Mouse (Mus musculus): ENCODE results near the gene Dleu7. TPM values are rescaled to one million over a fixed set of nuclear protein-coding genes. Genes with fewer than 3 reads are reported as not detected.
A peak's percentile ranks its signal among the peaks of the same experiment; 100 is the strongest.

The Dleu7 gene
- not detected in 2 replicates for total RNA-seq (2021)
- long read RNA-seq, result 0 reads

DNA sequence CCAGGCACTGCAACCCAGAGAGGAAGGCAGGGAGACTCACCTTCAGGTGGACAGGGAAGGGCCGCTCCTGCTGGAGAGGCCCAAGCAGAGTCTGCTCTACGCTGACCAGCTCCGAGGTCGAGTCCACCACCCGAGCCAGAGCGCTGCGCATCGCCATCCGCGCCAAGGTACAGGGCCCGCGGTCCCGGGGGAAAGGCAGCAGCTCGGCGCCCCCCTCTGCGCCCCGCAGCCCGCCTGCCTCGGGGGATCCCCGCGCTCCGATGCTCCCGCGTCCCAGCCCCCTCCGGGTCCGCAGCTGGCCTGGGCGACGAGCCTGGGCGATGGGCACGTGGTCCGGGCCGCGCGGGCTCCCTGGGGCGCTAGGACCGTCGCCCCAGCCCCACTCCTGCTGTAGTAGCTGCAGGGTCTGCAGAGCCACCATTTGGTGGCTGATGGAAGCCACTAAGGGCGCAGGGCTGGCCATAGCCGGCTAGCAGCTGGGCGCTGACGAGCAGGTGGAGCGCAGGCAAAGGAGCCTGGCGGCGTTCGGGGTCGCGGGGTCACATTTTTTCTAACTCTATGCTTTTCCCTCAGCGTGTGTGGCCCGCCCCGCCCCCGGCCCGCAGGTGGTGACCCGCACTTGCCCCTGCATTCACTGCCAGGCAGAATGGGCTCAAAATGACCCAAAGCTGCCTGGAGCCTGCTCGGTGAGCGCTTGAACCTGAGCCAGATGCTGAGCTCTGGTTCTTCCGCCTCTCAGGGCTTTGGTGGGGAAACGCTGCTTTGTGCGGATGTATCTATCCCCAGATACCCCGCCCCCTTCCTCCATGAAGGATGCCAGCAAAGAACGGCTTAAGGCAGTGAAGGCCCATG lies at the start of gene Dleu7, which contains the start of gene Rnaseh2b:
Dleu7 (minus strand) TSS at position 560 of the 852 bp plus-strand sequence.
Rnaseh2b (plus strand) TSS at position 102 of the 852 bp plus-strand sequence.
- DNase-seq, result peak; percentile 7

DNA sequence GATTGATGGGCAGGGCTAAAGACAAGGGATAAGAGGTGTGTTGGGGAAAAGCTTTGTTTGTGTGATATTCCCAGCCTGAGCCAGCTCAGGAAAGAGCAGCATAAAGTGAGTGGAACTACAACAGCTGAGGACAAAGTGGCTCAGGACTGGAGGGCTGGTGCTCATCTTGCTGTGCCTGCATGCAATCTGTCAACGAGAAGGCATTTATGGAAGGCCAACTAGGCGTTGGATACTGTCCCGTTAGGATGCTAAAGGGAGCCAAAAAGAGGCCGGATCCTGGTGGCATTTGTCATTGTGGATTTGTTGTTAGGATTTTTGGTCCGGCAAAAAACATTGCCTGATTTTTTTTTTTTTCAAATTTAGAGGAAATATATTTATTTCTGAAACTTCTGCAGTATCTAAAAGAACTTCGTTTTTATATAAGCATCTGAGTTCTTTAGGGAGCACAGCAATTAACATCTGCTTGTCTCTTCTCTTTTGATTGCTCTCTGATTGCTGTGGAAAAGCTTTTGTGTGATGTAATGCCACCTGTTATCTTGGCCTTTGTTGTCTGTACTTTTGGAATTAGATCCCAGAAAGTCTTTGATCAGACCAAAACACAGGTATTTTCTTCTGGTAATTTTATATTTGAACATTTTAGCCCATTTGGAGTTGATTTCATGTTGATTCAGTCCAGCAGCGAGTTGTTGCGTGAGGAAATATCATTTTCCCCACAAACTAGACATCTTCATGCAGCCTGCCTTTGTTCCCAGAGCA lies 49.2 kb upstream of the Dleu7 start:
- no peak for DNase-seq

DNA sequence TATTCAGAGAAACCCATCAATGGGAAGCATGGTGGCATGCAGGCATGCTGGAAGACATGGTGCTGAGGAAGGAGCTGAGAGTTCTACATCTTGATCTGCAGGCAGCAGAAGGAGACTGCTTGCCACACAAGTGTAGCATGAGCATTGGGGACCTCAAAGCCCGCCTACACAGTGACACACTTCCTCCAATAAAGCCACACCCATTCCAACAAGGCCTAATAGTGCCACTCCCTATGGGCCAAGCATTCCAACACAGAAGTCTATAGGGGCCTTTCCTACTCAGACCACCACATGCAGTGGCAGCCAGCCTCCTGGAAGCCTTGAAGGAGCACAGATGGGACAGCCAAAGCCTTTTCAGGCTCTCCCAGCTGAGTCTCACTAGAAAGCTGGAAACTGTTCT lies 46.3 kb upstream of the Dleu7 start:
- DNase-seq, result no peak

DNA sequence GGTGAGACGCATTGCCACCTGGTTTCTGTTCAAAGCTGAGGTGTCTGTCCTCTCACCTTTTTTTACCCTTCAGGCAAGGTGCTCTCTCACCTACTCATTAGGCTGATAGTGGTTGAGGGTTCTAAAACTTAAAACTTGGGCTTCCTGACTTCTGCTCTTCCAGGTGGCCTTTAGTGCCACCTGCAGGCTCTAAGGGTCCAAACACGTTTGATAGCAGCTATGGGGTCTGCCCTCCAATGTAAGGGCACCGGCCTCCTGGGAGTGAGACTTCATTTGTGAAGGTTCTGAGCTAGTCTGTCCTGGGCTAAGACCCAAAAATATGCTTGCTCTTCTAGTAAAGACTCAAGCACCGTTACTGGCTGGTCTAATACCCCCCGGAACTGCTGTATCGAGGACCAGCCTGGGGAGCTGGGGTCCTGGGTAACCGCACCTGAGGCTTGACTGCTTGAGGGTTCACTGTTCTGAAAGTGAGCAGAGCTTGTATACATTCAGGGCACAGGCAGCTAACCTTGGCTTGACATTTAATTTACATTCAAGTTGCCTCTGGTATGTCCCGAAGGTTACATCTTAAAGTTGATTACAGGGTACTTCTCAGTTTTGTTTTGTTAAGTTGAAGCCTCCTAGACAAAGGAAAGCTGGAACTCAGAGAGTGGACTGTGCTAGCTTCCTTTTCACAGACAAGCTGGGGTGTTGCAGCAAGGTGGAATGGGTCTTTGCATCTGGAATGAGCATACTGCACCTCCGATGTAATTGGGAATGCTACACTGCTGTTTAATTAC lies 41.3 kb upstream of the Dleu7 start:
- DNase-seq, result no peak

DNA sequence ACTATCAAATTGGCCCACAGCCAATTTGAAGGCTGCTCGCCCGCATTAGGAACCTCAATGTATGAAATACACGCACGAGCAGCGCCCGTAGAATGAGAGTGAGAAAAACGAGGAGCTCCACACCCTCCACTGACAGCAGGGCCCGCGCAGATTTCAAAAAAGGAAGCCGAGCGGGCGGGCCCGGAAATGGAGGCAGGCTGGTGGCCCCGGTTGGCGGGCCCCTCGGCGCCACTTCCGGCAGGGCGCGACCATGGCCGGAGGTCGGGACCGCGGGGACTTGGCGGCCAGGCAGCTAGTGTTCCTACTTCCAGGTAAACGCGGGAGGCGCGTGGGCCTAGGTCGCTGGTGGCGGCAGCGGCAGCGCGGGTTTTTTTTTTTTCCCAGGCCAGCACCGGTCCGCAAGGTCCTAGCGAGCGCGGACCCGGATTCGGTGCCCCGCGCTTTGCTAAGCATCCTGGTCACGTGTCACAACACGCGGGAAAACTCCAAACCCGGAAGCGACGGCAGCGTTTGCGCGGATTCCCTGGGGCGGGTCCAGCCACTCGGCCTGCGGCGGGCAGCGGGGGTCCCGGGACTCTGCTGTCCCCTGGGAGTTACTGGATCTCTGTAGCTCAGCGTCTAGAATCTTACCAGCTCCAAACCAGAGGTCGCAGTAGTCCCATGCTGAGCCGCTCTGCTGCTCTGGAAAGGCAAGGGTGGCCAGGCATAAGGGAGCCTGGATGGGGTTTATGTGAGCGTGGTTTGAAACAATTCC lies 39.2 kb upstream of the Dleu7 start:
- DNase-seq, result peak; percentile 91

DNA sequence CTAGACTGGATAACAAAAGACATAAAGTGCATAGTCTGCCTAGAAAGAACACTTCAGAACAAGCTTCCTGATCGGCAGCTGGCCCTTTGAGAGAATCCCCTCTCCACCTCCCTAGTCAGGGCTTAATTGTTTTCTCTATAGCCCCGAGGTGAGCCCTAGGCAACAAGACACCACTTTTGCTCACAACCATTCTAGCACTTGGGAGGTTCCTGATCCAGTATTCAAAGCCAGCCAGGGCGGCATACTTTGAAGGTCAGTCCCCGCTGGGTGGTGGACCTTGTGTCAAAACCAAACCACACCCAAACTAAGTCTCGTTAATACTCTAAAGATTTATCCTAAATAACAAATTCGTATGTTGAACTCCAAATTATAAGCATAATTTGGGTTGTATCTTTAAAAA lies 38.6 kb upstream of the Dleu7 start:
- no peak for DNase-seq

DNA sequence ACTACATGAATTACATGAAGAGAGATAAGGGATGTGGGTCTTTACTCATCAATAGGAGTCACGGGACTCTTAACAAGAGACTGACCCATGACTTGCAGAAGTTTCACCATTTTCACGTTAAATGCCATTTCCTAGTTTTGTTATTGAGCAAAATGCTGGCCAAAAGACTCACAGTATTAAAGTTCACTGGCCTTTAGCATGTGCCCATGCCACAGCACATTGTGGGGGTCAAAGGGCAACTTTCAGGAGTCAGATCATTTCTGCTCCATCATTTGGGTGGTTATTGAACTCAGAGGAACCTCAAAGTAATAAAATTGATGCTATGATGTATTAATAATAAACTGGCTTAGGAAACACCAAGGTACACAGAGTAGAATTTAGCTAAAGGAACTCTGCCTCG lies 36.8 kb upstream of the Dleu7 start:
- DNase-seq, result no peak

DNA sequence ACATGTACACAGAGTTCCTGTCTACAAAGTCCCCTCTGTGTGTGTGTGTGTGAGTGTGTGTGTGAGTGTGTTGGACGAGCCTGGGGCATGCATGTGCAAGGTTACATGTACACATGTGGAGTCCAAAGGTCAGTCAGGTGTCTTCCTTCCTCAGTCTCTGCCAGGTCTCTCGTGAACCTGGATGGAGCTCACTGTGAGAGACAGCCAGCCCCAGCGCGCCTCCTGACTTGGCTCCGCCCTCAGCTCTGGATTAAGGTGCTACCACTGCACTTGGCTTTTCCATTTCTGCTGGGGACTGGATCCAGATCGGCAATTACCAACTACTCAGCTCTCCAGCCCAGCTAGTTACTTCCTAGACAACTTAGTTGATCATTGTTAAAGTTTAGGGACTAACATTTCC lies 35.8 kb upstream of the Dleu7 start:
- no peak for DNase-seq

DNA sequence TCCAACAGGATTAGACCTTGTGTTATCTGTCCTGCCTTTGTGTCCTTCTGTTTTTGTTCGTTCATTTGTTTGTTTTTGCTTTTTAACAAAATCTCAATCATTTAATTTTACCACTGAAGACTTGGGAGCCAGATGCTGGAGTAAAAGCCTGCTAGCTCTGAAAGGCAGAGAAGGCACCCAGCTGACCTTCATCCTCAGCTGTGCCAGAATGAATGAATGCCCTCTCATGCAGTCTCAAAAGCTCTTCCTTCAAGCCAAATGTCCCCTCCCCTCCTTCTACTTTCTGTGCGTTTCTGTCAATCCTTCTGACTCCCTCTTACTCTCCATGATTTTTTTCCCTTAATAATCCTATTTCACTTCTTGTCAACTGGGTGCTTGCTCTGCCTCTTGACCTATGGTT lies 34.3 kb upstream of the Dleu7 start:
- DNase-seq, result no peak

DNA sequence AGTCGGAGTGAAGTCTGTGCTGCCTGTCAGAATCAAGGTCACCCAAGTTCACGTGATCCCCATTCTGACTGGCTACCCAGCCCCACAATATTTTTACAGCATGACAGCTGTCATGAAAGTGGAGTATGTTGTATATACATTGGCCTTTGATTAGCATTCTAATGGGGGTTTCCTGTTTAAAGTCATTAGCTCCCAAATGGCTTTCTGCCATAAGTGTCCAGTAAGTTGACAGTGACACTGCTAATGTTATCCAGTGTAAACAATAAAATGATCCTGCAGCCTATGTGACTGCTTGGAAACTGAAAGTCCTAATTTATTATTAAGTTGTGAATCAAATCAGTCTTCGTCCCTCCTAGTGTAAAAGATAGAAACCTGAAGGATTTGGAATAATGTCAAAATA lies 33.2 kb upstream of the Dleu7 start:
- no peak for DNase-seq

DNA sequence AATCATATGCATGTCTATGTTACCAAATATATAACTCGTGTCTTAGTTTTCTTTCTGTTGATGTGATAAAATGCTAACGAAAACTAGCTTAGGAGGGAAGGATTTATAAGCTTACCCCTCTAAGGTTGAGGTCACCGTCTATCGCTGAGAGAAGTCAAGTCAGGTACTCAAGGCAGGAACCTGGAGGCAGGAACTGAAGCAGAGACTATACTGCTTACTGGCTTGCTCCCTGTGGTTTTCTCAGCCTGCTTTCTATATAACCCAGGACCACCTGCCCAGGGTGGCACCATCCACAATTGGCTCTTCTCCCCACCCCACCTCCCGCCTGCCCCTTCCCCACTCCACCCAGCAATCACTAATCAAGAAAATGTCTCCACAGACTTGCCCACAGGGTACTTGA lies 32.1 kb upstream of the Dleu7 start:
- DNase-seq, result no peak

DNA sequence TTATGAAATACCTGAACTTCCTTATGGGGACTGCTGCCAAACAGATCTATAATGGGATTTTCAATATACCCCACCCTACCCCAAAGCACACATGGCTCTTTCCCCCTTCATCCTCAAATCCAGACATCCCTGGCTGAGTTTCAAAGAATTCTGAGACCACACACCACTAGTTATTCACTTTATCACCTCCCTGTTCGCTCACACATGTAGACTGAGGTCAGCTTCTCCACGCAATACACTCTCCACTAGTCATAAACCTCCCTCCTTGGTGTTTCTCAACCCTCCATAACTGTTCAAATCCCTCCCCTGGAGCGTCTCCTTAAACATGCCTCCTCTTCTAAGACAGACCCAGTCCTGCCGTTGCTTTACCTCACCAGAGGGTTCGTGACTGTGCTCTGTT lies 30.6 kb upstream of the Dleu7 start:
- no peak for DNase-seq

DNA sequence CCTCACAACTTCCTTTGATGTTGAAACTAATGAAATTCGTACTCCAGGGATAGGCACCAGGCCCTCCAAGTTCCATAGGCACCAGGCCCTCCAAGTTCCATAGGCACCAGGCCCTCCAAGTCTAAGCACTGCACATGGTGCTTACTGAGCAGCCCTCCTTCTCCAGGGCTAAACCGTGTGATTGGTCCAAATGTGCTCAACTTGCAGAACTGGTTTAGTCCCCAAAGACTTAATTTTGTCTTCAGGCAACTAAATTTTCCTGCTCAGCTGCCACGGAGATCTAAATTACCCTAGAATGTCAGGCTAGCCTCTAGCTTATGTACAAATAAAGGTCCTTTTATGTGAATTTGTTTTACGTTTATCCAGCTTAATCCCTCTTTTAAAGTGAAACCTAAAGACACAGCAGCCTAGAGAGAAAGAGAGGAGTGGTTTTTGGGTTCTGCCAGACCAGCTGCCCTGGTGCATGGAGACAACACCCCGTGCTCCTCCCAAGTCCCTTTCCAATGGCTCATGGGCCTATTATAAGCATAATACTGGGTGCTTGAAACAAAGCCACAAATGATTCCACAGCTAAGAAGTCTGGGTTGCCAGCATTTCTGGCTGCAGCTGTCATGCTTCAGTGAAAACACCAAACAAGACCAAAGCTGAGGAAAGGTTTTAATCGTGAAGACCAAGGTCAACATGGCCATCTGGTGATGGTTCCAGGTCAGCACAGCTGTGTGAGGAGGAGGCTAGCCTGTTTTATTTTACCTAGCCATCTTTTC lies 29.9 kb upstream of the Dleu7 start:
- DNase-seq, result no peak

DNA sequence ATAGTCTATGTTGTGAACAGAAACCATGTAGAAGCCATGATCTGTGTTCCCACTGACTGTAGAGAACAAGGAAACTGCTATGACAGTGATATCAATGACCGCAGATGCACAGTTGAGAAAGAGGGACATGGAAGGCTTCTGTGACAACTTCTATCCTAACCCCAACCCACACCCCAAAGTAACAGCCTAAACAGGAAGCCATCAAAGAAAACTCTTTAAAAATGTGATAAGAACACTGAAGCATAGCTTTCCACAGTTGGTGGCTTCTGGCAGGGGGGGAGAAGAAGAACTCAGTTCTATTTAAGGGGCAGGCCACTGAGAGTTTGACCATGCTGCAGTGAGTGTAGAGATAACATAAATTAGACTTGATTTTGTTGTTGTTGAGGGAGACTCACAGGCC lies 18.8 kb upstream of the Dleu7 start:
- no peak for DNase-seq

DNA sequence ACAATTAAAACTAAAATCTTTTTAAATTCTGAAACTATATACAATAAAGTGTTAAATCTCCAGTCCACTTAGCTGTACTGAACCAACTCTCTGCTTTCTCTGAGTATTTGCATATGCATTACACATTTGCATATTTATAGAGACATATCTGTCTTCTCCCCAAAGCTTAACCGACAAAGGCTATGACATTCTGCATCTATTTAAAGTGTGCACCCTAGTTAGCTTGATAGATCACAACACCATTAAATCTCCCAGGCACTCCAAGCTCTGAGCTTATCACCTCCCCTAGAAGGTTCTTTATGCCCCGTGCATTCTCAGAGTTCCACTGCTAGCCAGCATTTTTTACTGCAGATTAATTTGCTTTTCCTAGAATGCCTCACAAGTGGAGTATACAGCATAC lies 16.2 kb upstream of the Dleu7 start:
- no peak for DNase-seq

DNA sequence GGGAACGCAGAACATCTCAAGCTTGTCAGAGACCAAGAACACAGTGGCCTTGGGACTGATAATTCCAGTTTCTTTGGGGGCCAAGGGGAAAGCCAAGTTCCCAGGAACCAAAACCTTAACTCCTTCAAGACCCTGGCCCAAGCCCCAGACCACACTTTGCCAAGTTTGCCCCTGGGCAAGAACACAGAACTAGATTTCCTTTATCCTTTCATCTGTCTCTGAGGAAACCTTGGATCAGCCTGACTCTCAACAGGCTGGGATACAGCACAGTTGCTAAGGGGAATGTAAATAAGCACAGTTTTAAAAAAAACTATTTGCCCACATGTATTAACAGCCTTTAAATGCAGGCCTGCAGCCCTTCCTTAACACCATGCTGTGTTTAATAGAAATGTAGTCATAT lies 14.7 kb upstream of the Dleu7 start:
- DNase-seq, result no peak

DNA sequence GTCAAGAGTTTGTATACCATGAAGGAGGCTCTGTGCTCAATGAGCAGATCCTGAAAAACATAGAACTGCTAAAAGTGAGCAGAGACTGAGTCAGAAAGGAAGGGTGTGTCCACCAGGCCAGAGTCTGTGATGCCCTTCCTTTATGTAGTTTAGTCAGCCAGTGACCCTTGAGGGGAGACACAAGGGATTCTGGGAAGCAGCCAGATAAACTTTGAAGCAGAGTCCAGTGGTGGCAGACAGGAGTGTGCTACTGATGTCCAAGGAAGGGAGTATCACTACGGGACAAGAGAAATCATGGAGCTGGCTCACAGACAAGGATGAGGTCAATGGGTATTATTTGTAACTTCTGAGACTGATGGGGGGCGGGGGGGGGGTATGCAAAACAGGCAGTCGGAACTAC lies 7.2 kb upstream of the Dleu7 start:
- no peak for DNase-seq

DNA sequence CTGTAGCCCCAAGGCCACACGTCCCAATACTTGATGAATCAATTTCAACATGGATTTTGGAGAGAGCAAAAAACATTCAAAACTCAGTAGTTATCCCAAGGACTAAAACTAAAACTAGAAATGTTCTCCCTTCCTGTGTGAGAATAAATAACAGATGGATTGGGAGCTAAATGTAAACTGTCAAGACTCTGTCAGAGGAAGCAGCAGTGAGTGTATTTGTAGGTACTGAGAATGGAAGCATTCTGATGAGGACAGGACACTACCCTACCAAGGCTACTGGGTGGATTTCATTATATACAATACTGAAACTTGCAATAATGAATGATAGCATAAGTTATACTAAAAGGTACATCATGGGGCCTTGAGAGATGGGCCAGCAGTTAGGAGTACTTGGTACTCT lies 6.0 kb upstream of the Dleu7 start:
- no peak for DNase-seq

DNA sequence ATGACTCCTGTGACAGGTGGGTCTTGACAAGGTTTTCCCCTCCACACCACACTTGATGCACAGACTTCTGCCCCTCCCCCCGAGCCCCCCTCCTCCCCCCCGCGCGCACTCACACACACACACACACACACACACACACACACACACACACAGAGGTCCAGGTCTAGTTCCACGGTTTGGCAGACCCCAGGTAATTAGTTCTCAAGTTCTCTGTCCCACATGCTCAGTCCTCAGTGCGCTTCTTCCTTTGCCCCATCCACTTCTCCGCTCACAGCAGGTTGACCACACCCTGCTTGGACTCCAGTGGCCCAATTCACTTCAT lies 720 bp downstream of the Dleu7 start:
- DNase-seq, result no peak

DNA sequence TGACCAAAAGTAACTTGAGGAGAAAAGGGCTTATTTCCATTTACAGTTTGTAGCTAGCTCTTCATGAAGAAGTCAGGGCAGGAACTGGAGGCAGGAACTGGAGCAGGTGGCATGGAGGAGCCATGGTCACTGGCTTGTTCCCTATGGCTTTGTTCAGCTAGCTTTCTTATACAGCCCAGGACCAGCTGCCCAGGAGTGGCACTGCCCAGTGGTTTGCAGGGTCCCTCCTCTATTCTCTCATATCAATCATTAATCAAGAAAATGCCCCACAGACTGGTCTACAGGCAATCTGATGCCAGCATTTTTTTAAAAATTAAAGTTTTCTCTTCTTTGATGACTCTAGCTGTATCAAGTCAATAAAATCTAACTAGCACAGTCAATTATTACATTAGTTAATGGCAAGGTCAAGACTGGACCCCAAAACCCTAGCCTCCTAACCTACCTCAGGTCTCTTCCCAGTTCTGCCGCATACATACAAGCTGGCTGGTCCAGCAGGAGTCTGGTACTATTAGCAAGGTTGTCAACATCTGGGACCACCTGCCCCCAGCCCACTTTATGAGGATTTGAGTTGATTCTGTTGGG lies 1.4 kb downstream of the Dleu7 start:
- DNase-seq, result no peak

DNA sequence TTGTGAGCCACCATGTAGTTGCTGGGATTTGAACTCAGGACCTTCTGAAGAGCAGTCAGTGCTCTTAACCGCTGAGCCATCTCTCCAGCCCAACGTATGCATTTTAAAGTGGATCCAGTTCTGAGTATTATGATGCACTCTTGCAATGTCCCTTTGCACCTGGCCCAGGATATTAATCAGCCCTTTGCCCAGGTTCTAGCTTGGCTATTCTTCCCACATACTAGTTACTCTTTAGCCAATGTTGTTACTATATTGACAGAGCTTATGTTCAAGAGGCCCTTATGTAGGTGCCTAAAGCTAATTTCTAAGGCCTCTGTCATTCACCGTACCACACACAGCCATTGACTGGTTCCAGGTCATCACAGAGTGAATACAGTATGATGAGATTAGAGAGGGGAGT lies 4.1 kb downstream of the Dleu7 start:
- no peak for DNase-seq
